Mouse (Mus musculus): ENCODE results near the gene Ptpa. TPM values are rescaled to one million over a fixed set of nuclear protein-coding genes. Genes with fewer than 3 reads are reported as not detected.

Ptpa gene
- total RNA-seq (2021): 100 to 1,000 TPM; 139 TPM

DNA sequence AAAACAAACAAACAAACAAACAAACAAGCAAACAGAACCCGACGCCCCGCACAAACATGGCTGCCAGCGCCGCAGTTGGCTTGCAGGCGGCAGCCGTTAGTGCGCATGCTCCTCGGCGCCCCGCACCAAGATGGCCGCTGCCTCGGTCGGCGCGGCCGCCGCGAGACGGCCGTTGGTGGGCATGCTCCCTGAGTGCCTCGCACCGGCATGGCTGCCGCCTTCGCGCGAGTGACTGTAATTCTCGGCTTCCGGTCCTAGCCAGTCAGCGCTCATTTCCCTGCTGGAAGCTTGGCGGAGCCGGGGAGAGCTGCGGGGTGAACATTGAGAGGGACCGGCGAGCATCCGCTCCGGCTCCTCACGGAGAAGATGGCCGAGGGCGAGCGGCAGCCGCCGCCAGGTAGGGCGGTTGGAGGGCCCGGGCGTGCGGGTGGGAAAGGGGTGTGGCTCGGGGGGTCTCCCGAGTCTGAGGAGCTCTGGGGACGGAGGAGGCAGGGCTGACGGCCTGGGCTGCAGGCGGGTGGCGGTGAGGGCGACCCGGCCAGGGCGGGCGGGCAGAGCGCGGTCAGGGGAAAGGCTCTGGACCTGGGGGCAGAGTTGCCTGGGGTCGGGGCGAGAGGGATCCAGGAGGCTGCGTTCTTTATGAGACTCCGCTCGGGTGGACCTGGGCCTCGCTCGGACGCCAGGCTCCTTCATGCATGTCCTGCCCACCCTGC lies at the start of gene Ptpa:
TSS of gene Ptpa (plus strand) at position 104 of the 713 bp plus-strand sequence.
- DNase-seq: peak; percentile 95

DNA sequence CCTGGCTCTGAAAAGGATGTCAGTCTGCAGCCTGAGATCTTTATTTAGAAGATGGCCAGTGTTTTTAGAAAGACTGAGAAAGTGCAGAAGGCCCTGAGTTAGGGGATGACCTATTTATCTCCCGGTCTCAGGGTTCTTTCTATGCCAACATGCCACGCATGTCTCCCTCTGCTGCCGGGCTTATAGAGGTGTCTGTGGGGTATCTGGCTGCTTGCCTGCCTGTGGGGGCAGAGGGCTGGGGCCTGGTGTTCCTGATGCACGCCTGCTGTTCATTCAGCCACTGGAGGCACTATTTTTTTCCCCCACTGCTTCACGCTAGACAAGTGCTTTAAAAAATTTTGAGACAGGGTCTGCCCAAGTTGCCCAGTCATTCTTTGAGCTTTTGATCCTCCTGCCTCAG lies 49.6 kb upstream of the Ptpa start:
- DNase-seq: peak; percentile 44

DNA sequence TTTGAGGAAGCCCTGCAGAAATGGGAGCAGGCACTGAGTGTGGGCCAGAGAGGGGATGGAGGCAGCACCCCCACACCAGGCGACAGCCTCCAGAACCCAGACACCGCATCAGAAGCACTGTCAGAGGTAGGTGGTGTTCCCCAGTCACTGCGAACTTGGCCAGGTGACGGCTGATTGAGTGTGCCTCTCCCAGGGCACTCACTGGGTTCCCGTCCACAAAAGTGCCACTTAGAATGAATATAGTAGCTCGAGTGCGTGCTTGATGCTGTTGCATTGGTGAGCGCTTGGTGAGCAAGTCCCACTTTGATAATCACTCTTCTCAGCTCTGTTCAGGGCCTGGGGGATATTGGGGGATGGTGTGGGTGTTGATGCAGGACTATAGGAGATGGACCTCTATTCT lies 44.3 kb upstream of the Ptpa start:
- DNase-seq: no peak

DNA sequence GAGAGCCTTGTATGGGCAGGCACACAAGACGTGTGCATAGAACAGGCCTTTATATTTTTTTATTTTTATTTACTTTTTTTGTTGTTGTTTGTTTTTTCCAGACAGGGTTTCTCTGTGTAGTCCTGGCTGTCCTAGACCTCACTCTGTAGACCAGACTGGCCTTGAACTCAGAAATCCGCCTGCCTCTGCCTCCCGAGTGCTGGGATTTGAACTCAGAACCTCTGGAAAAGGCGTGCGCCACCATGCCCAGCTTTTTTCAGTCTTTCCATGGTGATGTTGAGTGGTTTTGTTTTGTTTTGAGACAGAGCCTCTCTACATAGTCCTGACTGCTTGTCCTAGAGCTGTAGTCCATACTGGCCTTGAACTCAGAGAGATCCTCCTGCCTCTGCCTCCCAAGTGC lies 43.1 kb upstream of the Ptpa start:
- DNase-seq: no peak

DNA sequence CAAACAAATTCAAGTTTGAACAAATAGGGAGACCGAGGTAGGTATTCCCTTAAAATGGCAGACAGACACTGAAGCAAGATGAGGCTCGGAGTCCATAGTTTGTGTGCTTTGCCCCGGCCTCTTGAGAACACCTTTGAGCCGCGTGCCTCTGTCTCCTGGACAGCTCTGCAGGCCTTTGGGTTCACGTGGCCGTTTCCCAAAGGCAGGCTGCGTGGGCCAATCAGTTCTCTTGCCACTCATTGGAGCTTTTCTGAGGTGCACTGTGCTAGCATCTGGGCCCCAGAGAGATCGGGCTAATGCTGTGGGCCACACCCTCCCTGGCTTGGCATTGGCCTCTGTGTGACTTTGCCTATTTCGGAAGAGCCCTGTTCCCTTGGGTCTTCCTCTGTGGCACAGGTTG lies 39.9 kb upstream of the Ptpa start:
- DNase-seq: no peak

DNA sequence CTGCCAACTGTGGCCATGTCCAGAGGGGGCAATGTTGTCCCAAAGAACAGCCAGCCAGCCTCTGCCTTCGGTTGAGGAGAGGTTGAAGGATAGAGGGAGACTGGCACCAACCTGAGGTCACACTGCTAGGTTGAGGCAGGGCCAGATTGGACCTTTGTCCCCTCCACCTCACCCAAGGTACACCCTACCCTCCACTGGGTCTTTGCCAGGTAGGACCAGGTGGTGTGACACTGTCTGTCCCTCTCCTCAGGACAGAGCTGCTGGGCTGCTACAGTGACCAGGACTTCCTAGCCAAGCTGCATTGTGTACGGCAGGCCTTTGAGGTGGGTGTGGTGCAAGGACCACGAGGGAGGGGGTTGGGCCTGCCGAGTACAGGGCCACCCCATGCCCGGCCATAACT lies 38.1 kb upstream of the Ptpa start:
- DNase-seq: no peak

DNA sequence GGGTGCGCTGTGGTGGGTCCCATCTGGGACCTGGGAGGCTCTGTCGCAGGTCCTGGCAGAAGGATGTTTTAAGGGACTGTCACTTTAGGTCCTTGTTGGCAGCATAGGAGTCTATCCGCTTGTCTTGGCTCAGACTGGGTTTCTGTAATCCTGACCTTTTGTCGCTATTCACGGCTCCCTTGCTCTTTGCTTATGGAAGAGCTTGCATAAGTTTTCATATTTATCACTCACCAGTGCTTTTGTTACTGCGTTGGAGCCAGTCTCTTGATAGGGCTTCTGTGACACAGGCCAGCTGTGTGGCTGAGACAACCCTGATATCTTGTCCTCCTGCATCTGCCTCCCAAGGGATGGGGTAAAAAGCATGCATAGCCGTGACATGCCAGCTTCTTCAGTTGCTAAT lies 36.5 kb upstream of the Ptpa start:
- DNase-seq: no peak

DNA sequence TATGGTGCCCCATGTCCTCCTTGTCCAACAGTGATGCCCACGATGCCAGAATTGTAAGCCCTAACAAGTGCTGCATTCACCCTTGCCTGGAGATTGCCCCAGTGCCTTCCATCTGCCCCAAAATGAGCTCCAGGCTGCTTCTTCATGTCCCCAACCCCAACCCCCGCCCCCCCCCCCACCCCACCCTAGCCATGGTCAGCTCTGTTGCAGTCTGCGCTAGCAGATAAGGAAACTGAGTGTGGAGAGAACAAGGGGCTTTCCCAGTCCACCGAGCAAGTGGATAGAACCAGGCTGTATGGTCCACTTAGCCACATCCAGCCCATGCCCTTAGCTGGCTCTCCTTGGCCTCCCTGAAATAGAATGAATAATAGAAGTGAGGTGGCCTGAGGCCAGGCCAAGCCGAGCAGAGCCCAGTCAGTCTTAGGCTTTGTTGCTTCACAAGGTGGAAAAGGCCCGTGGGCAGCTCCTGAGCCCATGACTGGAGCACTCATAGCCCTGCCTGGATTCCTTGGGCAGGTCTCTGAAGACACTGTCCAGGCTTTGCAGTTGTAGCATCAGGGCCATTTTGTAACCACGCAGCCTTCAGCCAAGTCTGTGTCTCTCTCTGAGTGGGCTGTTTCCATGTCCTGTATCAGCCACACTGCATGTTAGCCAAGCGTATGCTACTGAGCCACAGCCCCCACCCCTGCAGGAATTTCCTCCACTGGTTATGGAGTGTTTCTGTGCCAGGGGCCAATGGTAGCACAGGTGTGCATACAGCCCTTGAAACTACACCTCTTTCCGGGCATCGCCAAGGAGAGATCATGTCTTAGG lies 35.1 kb upstream of the Ptpa start:
- DNase-seq: no peak

DNA sequence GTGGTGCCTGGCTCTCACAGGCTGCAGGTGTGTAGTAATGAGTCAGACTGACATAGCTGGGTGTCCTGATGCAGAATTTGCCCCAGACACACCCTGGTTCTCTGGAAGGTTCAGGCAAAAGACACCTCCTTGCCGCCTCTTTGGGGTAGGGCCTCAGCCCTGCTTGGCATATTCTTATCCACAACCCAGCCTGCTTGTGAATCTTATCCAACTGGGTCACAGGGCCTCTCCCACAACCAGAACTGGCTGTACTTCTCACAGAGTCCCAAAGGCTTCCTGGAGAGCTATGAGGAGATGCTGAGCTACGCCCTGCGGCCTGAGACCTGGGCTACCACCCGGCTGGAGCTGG lies 34.5 kb upstream of the Ptpa start:
- no peak for DNase-seq

DNA sequence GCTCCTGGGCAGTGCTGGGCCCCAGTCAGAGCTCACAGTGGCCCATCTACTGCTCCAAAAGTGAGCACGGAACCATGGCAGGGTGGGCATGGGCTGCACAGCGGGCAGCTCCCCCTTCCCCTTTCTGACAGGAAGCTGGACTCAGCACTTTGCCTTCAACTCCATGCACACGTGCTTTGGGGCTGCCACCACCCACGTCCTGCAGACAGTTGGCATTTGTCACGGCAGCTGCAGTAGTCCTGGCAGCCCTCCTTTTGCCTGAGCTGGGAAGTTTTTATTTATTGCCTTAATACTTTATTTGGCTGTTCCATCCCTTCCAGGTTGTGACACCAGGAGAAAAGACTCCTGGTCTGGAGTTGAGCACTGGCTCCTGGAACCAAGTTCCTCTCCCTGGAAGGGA lies 31.0 kb upstream of the Ptpa start:
- no peak for DNase-seq

DNA sequence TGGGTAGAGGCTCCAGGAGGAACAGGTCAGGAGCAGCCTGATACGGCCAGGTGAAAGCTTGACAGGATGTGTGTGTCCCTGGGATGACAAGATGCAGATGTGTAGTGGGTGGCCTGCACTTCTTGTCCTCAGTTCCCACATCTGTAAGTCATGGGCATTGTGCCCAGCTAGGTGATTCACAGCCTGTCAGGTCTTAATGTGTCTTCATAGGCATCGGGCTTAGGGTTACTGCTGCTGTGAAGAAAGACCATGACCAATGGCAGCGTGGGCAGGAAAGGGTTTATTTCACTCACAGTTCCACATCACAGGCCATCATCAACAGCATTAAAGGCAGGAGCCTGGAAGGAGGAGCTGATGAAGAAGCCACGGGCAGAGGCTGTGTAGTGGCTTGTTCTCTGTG lies 30.2 kb upstream of the Ptpa start:
- DNase-seq: no peak

DNA sequence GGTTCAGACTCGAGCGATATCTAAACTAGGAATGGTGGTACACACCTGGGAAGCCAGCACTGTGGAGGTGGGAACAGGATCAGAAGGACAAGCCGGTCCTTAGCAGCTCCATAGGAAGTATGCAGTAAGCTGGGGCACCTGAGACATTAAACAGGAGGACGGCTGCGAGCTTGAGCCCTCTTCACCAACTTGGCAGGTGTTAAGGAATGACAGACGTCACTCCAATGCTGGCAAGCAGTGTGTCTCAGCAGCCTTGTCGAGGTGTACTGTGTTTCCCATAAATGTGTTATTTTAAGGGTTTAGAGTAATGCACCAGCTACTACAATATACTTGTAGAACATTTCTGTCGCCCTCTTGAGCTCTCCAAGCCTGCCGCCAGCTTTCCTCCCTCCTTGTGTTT lies 28.9 kb upstream of the Ptpa start:
- DNase-seq: no peak

DNA sequence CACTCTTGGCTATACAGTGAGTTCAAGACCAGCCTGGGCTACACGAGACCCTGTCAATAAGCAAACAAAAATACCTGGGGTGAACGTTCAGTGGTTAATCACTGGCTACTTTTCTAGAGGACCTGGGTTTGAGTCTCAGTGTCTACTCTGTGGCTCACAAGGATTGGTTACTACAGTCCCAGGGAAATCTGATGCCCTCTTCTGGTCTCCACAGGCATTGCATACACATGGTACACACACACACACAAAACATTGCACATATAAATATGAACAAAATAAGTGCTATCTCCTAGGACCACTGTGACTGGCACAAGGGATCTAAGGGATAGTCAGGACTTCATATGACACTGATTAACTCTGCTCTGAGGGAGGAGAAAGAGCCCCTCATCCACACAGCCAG lies 26.8 kb upstream of the Ptpa start:
- no peak for DNase-seq

DNA sequence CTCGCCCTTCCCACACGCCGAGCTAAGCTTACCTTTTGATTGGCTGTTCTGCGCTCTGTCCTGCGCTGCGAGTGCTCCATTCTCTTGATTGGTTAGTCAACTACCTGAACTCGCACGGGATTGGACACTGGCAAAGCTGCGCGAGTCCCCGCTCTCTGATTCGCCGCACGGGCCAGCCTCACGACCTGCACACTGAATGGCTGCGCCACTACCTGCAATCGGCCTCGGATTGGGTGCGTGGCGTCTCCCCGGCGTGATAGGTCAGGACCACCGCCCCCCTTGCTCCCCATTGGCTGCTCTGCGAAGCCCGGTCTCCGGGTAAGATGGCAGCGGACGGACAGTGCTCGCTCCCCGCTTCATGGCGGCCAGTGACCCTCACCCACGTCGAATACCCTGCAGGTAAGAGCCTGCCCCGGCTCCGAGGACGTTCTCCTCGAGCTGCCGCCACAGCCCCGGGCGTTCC lies 23.7 kb upstream of the Ptpa start, which contains the start of gene Dolpp1:
TSS of gene Dolpp1 (plus strand) at position 141 of the 463 bp plus-strand sequence.
- peak; percentile 96 for DNase-seq

DNA sequence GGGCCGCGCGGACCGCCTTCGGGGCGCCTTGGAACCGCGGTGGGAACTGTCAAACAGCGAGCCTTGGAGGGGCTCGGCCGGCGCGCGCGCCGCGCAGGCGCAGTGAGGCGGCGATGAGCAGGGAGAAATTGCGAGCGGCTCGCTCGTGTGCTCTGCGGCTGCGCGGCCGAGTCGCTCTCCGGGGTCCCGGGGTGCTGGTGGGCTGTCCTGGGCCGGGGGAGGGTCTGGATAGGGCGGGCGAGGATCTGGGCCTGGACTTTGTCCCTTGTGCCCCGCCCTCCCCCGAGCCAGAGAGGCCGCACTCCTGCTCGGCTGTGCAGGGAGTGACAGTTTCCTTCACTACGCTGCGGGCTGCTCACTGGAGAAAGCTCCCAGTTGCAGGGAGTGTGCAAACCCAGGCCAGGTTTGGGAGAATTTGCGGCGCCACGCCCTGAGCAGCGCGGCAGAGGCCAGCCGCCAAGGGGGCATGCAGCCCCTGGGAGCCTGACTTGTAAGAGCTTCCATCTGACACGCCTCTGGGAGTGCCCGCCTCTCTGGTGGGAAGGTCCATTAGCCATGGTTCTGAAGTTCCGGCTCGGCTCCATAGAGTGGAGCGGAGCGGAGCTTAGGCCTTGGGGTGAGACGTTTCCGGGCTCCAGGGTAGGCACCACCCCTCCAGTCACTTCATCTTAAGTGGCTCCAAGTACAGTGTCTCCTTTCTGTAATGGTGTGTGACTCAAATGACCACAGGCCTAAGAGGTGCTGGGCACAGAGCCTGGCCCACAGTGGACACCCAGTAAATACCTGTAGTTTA lies 23.1 kb upstream of the Ptpa start:
- peak; percentile 85 for DNase-seq

DNA sequence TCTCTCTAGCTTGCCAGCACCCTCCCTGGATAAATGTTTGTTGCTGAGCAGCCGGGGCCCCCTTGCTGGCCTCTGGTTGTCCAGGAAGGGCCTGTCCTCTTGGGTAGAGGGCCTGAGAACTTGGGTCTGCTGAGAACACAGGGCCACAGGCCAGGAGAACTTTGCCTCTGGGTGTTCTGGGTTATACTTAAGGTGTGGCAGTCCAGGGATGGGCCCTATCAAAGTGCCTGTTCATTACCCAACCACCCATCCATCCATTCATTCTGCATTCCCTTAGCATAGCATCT lies 22.5 kb upstream of the Ptpa start:
- no peak for DNase-seq

DNA sequence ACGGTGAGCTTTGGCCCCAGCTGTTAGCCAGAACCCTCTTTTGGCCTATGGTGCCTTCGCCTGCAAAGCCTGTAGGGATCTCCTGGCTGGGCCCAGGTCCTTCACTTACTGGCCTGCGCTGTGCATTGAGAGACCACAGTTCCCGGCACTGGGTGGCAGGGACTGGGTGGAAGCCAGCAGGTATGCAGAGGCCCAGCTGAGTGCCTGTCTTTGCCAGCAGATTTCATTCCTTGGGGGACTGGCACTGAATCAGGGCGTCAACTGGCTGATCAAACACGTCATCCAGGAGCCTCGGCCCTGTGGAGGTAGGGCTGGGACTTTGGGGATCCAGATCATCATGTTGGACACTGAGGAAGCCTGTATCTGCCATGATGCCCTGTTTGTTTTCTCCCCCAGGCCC lies 20.1 kb upstream of the Ptpa start:
- no peak for DNase-seq

DNA sequence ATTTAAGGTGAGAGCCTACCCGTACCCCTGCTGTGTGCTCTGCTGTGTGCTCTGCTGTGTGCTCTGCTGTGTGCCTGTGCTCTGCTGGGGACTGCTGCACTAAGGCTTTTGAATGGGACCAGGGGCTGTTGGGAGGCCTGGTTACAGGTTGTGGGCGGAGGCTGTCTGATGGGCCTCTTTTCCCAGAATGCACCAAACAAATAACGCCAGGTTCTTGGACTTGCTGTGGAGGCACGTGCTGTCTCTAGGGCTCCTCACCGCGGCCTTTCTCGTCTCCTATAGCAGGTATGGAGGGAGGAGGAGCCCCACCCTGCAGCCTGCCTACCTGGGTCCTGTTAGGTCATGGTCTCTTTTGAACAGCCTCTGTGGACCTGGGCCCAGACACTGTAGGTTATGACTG lies 19.6 kb upstream of the Ptpa start:
- DNase-seq: no peak

DNA sequence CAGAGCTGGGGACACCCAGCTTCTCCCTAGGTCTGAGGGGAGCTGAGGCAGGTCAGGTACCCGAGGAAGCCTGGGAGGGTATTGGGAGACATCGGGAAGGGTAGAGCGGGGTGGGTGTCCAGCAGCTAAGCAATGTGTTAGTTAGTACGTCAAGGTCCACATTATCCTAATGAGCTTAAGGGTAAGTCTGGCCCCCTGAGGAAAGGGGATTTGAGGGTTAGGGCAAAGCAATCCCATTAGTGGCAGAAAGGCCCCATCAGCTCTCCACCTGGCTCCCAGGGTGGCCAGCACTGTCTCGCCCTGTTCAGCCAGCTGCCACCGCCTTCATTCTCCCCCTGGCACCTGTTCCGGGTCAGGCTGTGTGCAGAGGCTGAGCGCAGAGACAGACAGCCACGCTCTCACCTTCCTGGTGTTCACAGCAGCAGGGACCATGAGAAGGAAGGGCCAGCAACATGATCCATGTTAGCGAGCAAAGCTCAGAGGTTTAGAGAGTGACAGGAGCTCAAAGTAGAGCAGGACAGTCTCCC lies 17.8 kb upstream of the Ptpa start:
- no peak for DNase-seq

DNA sequence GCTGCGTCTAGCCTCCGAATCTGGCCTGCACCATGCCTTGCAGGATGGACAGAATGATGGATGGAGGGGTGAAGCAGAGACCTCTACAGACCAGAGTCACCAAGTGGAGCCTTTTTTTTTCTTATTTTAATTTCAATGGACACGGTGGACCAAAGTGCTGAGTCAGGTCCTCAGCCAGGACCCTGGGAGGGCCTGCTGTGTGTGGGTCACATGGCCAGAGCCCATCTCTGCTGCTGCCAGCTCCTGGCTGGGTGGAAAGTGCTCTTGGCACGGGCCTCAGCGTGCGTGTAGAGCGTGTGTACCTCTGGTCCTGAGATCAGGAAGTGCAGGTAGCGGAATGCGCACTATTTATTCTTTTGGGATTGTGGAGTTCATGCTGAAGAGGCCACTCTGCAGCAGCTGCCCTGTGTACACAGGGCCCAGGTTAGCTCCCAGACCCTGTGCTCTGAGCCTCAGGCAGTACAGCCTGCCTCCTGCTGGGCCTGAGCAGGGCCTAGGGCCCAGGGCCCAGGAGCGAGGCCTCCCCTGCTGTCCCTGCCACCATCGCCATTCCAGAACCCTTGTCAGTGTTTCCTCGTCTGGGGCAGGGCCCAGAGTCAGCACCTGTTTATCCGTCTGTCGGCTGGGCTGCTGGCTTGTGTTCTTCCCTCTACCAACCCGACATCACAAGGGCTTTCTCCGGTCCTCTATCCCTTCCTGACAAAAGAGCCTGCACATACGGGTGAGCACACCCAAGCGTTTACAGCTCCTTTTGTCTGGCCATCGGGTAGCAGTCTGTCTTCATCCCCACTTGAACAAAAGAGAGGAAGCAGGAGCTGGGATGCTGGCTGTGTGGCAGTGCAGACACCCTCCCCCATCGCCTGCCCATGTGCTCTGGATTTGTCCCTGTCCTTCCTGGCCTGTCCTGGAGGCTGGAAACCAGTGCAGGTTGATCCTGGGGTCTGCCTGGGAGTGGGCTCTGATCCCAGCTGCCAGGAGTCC lies 16.4 kb upstream of the Ptpa start:
- no peak for DNase-seq

DNA sequence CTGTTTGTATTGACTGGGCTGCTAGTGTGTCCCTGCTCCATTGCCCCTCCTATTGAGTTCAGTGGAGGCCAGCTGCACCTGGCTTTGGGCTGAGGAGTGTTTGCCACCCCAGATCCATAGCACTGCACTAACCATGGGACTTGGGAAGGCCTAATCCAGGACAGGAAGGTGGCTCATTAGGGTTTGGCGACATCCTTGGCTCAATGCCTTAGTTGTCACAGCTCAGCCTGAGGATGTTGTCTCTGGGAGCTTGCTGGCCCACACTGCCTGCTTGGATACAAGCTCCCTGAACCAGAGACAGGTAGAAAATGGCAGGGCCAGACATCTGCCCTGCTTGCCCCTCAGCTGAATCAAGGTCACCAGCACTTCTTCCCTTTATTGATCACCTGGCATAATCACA lies 14.3 kb upstream of the Ptpa start:
- DNase-seq: no peak

DNA sequence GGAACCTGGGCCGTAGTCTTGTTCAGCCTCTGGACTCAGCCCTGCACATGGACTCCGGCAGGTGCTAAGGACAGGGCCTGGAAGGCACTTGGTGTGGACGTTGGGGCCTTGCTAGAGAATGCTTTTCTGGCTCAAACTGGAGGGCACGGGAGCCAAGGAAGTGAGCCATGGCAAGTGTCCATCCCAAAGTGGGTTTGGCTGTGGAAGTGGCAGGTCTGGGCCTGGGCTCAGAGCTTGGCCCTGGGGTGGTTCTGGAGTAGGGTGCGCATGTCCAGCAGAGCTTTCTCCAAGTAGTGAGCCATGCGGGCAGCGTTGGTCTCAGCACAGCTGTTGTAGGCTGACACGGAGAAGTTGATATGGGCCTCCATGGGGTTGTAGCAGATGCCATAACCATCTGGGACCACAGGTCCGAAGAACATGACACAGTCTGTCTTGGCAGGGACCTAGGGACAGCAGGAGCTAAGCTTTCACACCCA lies 13.4 kb upstream of the Ptpa start:
- no peak for DNase-seq

Data from heart, postnatal 4 days (tissue).